7 mouse cellular contexts compared by ENCODE assay signal in the genomic region with DNA sequence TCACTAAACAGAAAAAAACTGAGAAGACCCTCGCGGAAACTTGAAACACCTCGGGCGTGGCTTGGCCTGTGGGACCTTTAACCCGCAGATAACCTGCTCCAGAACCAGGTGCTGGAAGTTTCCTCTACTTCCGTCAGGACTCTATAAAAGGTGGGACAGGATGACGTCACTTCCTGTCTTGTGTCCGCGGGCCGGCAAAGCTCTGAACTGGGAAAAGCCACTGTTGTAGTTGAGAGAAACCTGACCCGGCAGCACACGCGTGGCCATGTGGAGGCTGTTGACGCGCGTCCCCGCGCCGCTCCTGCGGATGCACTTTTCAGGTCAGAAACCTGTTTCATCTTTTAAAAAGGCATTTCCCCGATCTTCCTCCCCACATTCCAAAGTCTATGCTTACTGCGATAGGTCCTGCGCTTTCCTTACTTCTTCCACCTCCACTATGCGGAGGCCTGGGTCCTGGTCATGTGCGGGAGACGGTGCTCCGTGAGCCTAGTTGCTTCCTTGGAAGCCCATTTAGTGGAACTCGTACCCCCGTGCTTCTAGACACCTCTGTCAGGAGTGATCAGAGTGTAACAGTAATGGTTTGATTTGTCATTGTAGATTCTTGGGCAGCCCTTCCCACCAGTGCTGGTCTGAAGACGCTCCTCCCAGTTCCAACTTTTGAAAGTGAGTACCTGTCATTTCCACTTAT. TPM values are rescaled to one million over a fixed set of nuclear protein-coding genes. Genes with fewer than 3 reads are reported as not detected.
DNase-seq lines count a peak whose midpoint lies in the region; ATAC-seq and TF ChIP-seq lines count a peak whose summit lies in the region.

A gene (plus strand): TSS at position 187 of the 688 bp plus-strand sequence.

- intact Hi-C loops in left cerebral cortex, postnatal 4 days (cut with DNase I) = loop anchor here (10.0 kb wide), 1 partner anchor 174 kb away; no protein-coding TSS in a partner anchor

- peaks cover 31% of the 10 kb centered on the region for H3K36me3 ChIP-seq in embryonic facial prominence, embryonic 10.5 days (replicated peaks)
- peaks cover 15% of the 10 kb centered on the region for H3K36me3 ChIP-seq in intestine, postnatal 0 days (ENCODE audit: control insufficient read depth, insufficient read depth)
- H3K36me3 ChIP-seq in midbrain, embryonic 12.5 days = peaks cover 28% of the 10 kb centered on the region
- H3K36me3 ChIP-seq in small intestine, adult 2 months (ENCODE audit: control insufficient read depth, insufficient read depth, low read length) = peaks cover 18% of the 10 kb centered on the region

- TF ChIP-seq CTCF in intestine, postnatal 0 days (IDR thresholded peaks at IDR 0.05; ENCODE audit: low read depth) = no peak
- TF ChIP-seq CTCF in small intestine, adult 2 months (IDR thresholded peaks at IDR 0.05; ENCODE audit: extremely low read depth, insufficient read length, insufficient replicate concordance, low read depth, low read length) = no peak

- peak within 1 kb of the TSS; percentile 81 for H3K27ac ChIP-seq in embryonic facial prominence, embryonic 10.5 days (replicated peaks)
- H3K27ac ChIP-seq in intestine, postnatal 0 days (ENCODE audit: low read depth, low read length) = peak within 1 kb of the TSS; percentile 73
- no peak within 1 kb of the TSS for H3K27ac ChIP-seq in midbrain, embryonic 12.5 days (replicated peaks)
- peak within 1 kb of the TSS; percentile 18 for H3K27ac ChIP-seq in small intestine, adult 2 months (ENCODE audit: insufficient read depth, low read depth, low read length)

- peak; percentile 86 for ATAC-seq in intestine, postnatal 0 days
- peak; percentile 93 for ATAC-seq in midbrain, embryonic 12.5 days (ENCODE audit: low FRiP score, low read depth)

- H3K9me3 ChIP-seq in embryonic facial prominence, embryonic 10.5 days = no peaks in the 10 kb centered on the region
- H3K9me3 ChIP-seq in intestine, postnatal 0 days (ENCODE audit: control insufficient read depth) = no peaks in the 10 kb centered on the region
- no peaks in the 10 kb centered on the region for H3K9me3 ChIP-seq in midbrain, embryonic 12.5 days

- H3K4me2 ChIP-seq in intestine, postnatal 0 days (replicated peaks; ENCODE audit: low read depth) = peak within 1 kb of the TSS; percentile 90
- H3K4me2 ChIP-seq in midbrain, embryonic 12.5 days (replicated peaks) = peak within 1 kb of the TSS; percentile 80

- peak; percentile 92 for DNase-seq in adrenal gland, postnatal 10 days
- peak; percentile 87 for DNase-seq in embryonic facial prominence, embryonic 10.5 days (ENCODE audit: low spot score)
- peak; percentile 61 for DNase-seq in gonadal fat pad, adult 2 months (ENCODE audit: low read depth)
- peak; percentile 81 for DNase-seq in left cerebral cortex, postnatal 4 days

- WGBS in embryonic facial prominence, embryonic 10.5 days = under 1% methylated on average over 30 of the region's 30 CpGs
- WGBS in intestine, postnatal 0 days = under 1% methylated on average over 30 of the region's 30 CpGs
- WGBS in midbrain, embryonic 12.5 days = 2% methylated on average over 30 of the region's 30 CpGs
- WGBS in small intestine, adult 2 months = under 1% methylated on average over 30 of the region's 30 CpGs

- H3K4me1 ChIP-seq in embryonic facial prominence, embryonic 10.5 days = peaks cover 9% of the 10 kb centered on the region
- no peaks in the 10 kb centered on the region for H3K4me1 ChIP-seq in intestine, postnatal 0 days (replicated peaks; ENCODE audit: control insufficient read depth, insufficient read depth, low read length)
- peaks cover 9% of the 10 kb centered on the region for H3K4me1 ChIP-seq in midbrain, embryonic 12.5 days
- H3K4me1 ChIP-seq in small intestine, adult 2 months (ENCODE audit: control insufficient read depth, insufficient read depth, insufficient read length, low read length) = 0 out of 2 replicates have a peak, but pooled peaks cover 1% of the 10 kb centered on the region

- H3K9ac ChIP-seq in intestine, postnatal 0 days (ENCODE audit: low read depth, low read length) = peak within 1 kb of the TSS; percentile 79
- peak within 1 kb of the TSS; percentile 72 for H3K9ac ChIP-seq in midbrain, embryonic 12.5 days (replicated peaks)

- no peak for TF ChIP-seq POLR2A in small intestine, adult 2 months (IDR thresholded peaks at IDR 0.05; ENCODE audit: low read depth, low read length)

- H3K27me3 ChIP-seq in embryonic facial prominence, embryonic 10.5 days (replicated peaks; ENCODE audit: low read depth, poor library complexity, severe bottlenecking) = no peaks in the 10 kb centered on the region
- H3K27me3 ChIP-seq in intestine, postnatal 0 days (replicated peaks; ENCODE audit: control insufficient read depth, insufficient read depth, low read length) = no peaks in the 10 kb centered on the region
- peaks cover 10% of the 10 kb centered on the region for H3K27me3 ChIP-seq in midbrain, embryonic 12.5 days
- no peaks in the 10 kb centered on the region for H3K27me3 ChIP-seq in small intestine, adult 2 months (ENCODE audit: control insufficient read depth, insufficient read depth, low read length)

- peak within 1 kb of the TSS; percentile 75 for H3K4me3 ChIP-seq in embryonic facial prominence, embryonic 10.5 days
- H3K4me3 ChIP-seq in intestine, postnatal 0 days (ENCODE audit: low read depth, low read length) = peak within 1 kb of the TSS; percentile 70
- H3K4me3 ChIP-seq in midbrain, embryonic 12.5 days = peak within 1 kb of the TSS; percentile 61
- peak within 1 kb of the TSS; percentile 67 for H3K4me3 ChIP-seq in small intestine, adult 2 months (ENCODE audit: low read depth, low read length)

RNA-seq across cellular contexts. Expression of the gene that starts here (rescaled TPM):
- total RNA-seq in adrenal gland, postnatal 10 days (2021) = 10 to 100 TPM; 71.8 to 74.5 TPM
- 58.5 and 59.5 TPM in 2 replicates for polyA plus RNA-seq in embryonic facial prominence, embryonic 10.5 days (2016; fragmentation: Nextera tagmentation; extraction: Ambion mirVana)
- polyA plus RNA-seq in gonadal fat pad, adult 2 months (2012; rRNA removed) = 16.9 and 17.4 TPM in 2 replicates
- polyA plus RNA-seq in intestine, postnatal 0 days (2015; fragmentation: Nextera tagmentation; extraction: Ambion mirVana) = 54.0 and 54.7 TPM in 2 replicates
- total RNA-seq in left cerebral cortex, postnatal 4 days (2021) = 10 to 100 TPM; 37.8 to 39.7 TPM
- 45.7 and 48.7 TPM in 2 replicates for polyA plus RNA-seq in midbrain, embryonic 12.5 days (2016; fragmentation: Nextera tagmentation; extraction: Ambion mirVana)
- 1.8 and 4.0 TPM in 2 replicates for polyA plus RNA-seq in small intestine, adult 2 months (2012; rRNA removed)
